Mouse (Mus musculus): Measurements from ENCODE around the gene Exosc1. TPM values are rescaled to one million over a fixed set of nuclear protein-coding genes. Genes with fewer than 3 reads are reported as not detected.

Gene Exosc1
- 17.8 and 19.0 TPM in 2 replicates for polyA plus RNA-seq (2012; ENCODE audit: insufficient read depth, insufficient read length, missing spikeins)

GRCm38 (mm10) chr19:41933179-41934086 lies at the start of gene Exosc1, which contains the start of gene Zdhhc16:
Gene Exosc1, minus strand, starts transcription at chr19:41933423.
Gene Zdhhc16, plus strand, starts transcription at chr19:41933480.
- peak within 1 kb of the TSS; percentile 24 for H3K27ac ChIP-seq (ENCODE audit: insufficient read depth, low read depth, low read length)
- peaks cover 10% of the 10 kb centered on the region for H3K4me1 ChIP-seq (ENCODE audit: control insufficient read depth, insufficient read depth, low read length)
- TF ChIP-seq CTCF (IDR thresholded peaks at IDR 0.05; ENCODE audit: low read depth, low read length) (no peak), POLR2A (IDR thresholded peaks at IDR 0.05; ENCODE audit: borderline replicate concordance, low read depth, low read length) (no peak)
- peak within 1 kb of the TSS; percentile 85 for H3K4me3 ChIP-seq (ENCODE audit: insufficient read depth, low read length)

DNA sequence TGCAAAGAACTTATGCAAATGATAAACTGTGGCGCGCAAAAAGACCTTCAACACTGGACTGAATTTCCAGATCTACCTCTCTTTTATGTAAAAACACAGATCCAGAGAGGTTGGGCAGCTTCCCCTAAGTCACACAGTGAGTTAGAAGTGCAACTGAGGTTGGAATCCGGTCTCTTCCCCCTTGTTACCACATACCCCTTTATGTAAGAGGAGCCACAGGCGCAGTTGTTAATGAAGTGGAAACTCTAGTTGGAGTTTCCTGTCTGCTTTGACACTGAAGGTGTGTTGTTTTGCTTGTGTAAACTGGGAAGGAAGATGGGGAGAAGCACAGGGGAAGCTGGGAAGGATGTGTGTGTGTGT lies 49.5 kb upstream of the Exosc1 start:
- no peak for TF ChIP-seq POLR2A (IDR thresholded peaks at IDR 0.05; ENCODE audit: borderline replicate concordance, low read depth, low read length)
- Histone ChIP-seq H3K4me3 (ENCODE audit: insufficient read depth, low read length) (peak overlapping the region; percentile 87), H3K27ac (ENCODE audit: insufficient read depth, low read depth, low read length) (peak overlapping the region; percentile 75), H3K4me1 (ENCODE audit: control insufficient read depth, insufficient read depth, low read length) (peaks cover 29% of the 10 kb centered on the region)

GRCm38 (mm10) chr19:41981931-41982790 lies 48.9 kb upstream of the Exosc1 start:
- Histone ChIP-seq H3K4me1 (ENCODE audit: control insufficient read depth, insufficient read depth, low read length) (peaks cover 28% of the 10 kb centered on the region), H3K27ac (ENCODE audit: insufficient read depth, low read depth, low read length) (peak overlapping the region; percentile 75), H3K4me3 (ENCODE audit: insufficient read depth, low read length) (peak overlapping the region; percentile 87)
- TF ChIP-seq POLR2A (IDR thresholded peaks at IDR 0.05; ENCODE audit: borderline replicate concordance, low read depth, low read length) (no peak), CTCF (IDR thresholded peaks at IDR 0.05; ENCODE audit: low read depth, low read length) (no peak)

DNA sequence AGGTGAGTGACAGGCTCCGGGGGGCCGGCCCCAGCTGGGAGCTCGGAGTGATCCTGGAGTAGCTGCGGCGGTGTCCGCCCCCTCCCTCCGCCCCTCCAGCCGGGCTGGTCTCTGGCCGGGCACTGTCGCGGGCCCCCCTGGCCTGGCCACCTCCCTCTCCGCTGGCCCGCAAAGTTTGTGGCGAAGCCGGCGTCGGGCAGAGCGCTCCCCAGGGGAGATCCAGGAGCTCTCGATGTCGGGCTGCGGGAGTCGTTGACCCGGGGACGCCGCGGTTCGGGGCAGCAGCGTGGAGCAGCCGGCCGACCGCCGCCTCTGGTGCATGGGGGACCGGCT lies 48.3 kb upstream of the Exosc1 start, which contains the start of gene Ubtd1:
Gene Ubtd1, plus strand, starts transcription at position 169 of the 333 bp plus-strand sequence.
- peaks cover 28% of the 10 kb centered on the region for H3K4me1 ChIP-seq (ENCODE audit: control insufficient read depth, insufficient read depth, low read length)
- peak within 1 kb of the TSS; percentile 90 for H3K4me3 ChIP-seq (ENCODE audit: insufficient read depth, low read length)
- no peak for TF ChIP-seq CTCF (IDR thresholded peaks at IDR 0.05; ENCODE audit: low read depth, low read length)
- no peak for TF ChIP-seq POLR2A (IDR thresholded peaks at IDR 0.05; ENCODE audit: borderline replicate concordance, low read depth, low read length)
- peak within 1 kb of the TSS; percentile 75 for H3K27ac ChIP-seq (ENCODE audit: insufficient read depth, low read depth, low read length)

GRCm38 (mm10) chr19:41980819-41981594 lies 47.8 kb upstream of the Exosc1 start, which contains the start of gene Mms19:
Gene Mms19, minus strand, starts transcription at chr19:41981157.
- H3K4me1 ChIP-seq (ENCODE audit: control insufficient read depth, insufficient read depth, low read length): peaks cover 28% of the 10 kb centered on the region
- peak within 1 kb of the TSS; percentile 90 for H3K4me3 ChIP-seq (ENCODE audit: insufficient read depth, low read length)
- TF ChIP-seq CTCF (IDR thresholded peaks at IDR 0.05; ENCODE audit: low read depth, low read length) (peak; percentile 33; the same call in 1 of the 2 replicates), POLR2A (IDR thresholded peaks at IDR 0.05; ENCODE audit: borderline replicate concordance, low read depth, low read length) (0 out of 2 replicates have a peak, but pooled peaks have one; percentile 74)
- peak within 1 kb of the TSS; percentile 75 for H3K27ac ChIP-seq (ENCODE audit: insufficient read depth, low read depth, low read length)

- Histone ChIP-seq H3K4me3 (ENCODE audit: insufficient read depth, low read length) (peak overlapping the region; percentile 90), H3K27ac (ENCODE audit: insufficient read depth, low read depth, low read length) (peak overlapping the region; percentile 66), H3K4me1 (ENCODE audit: control insufficient read depth, insufficient read depth, low read length) (peaks cover 28% of the 10 kb centered on the region)
- TF ChIP-seq CTCF (IDR thresholded peaks at IDR 0.05; ENCODE audit: low read depth, low read length): no peak
- no peak for TF ChIP-seq POLR2A (IDR thresholded peaks at IDR 0.05; ENCODE audit: borderline replicate concordance, low read depth, low read length)
These were observed 47.2 kb upstream of the Exosc1 start for GRCm38 (mm10) chr19:41980422-41980818.

- H3K27ac ChIP-seq (ENCODE audit: insufficient read depth, low read depth, low read length): peak overlapping the region; percentile 48
- TF ChIP-seq CTCF (IDR thresholded peaks at IDR 0.05; ENCODE audit: low read depth, low read length): no peak
- no peak for TF ChIP-seq POLR2A (IDR thresholded peaks at IDR 0.05; ENCODE audit: borderline replicate concordance, low read depth, low read length)
- H3K4me1 ChIP-seq (ENCODE audit: control insufficient read depth, insufficient read depth, low read length): peaks cover 27% of the 10 kb centered on the region
- H3K4me3 ChIP-seq (ENCODE audit: insufficient read depth, low read length): no peak overlapping the region
These were observed 40.9 kb upstream of the Exosc1 start for GRCm38 (mm10) chr19:41973891-41974794.

DNA sequence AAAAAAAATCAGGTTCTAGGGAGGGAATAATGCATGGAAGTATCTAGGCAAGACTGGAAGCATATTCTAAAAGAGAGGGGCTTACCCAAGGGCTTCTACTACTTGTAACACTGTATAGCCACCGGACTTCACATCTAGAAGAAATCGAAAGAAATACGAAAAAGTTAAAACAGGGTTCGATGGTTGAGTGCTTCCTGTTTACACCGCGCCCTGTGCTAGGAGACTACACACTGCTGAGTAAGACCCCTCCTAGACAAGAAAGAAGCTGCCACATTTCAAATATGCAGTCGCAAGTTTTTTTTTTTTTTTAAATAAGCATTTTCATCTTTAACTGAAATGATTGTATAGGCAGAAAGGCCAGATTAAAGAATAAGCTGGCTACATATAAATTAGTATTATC lies 36.4 kb upstream of the Exosc1 start:
- H3K4me1 ChIP-seq (ENCODE audit: control insufficient read depth, insufficient read depth, low read length): peaks cover 11% of the 10 kb centered on the region
- TF ChIP-seq POLR2A (IDR thresholded peaks at IDR 0.05; ENCODE audit: borderline replicate concordance, low read depth, low read length) (no peak), CTCF (IDR thresholded peaks at IDR 0.05; ENCODE audit: low read depth, low read length) (no peak)
- no peak overlapping the region for H3K27ac ChIP-seq (ENCODE audit: insufficient read depth, low read depth, low read length)
- no peak overlapping the region for H3K4me3 ChIP-seq (ENCODE audit: insufficient read depth, low read length)
